Mouse (Mus musculus) embryonic facial prominence, embryonic 14.5 days (tissue): ENCODE measurements around the gene Upk2. TPM values are rescaled to one million over a fixed set of nuclear protein-coding genes. Genes with fewer than 3 reads are reported as not detected.
"Not testable (repeated sequence)": the region's sequence is repeated elsewhere in the genome, so short reads cannot be mapped to it uniquely, and the experiment has no call there.

Source experiments
- ATAC-seq: fragments of 200-750 bp; cut with Nextera tagmentation; 2 replicates; pipeline ENCODE4 v1.8.0; 2017; ENCODE audit warnings: low read depth, moderate number of reproducible peaks, moderate TSS enrichment
- DNase-seq: peaks from one replicate; pipeline ENCODE4 v3.0.0-alpha.2; 2015; ENCODE audit warnings: low spot score
- H3K27ac ChIP-seq: fragments of 300-500 bp; sonication (generic); replicated peaks from 2 replicates; pipeline ENCODE4 v1.5.1; 2014; ENCODE audit warnings: low read depth, mild to moderate bottlenecking, low read length, moderate library complexity
- H3K27me3 ChIP-seq: fragments of 300-500 bp; sonication (generic); replicated peaks from 2 replicates; pipeline ENCODE4 v1.6.1; 2014; ENCODE audit warnings: low read length; ENCODE audit not compliant: control insufficient read depth, insufficient read depth
- H3K36me3 ChIP-seq: fragments of 300-500 bp; sonication (generic); 2 replicates; pipeline ENCODE4 v1.6.1; 2014; ENCODE audit warnings: low read length, mixed read lengths; ENCODE audit not compliant: control insufficient read depth, insufficient read depth
- H3K4me1 ChIP-seq: fragments of 300-500 bp; sonication (generic); 2 replicates; pipeline ENCODE4 v1.6.1; 2014; ENCODE audit warnings: antibody characterized with exemption, low read length; ENCODE audit not compliant: control insufficient read depth, insufficient read depth
- H3K4me2 ChIP-seq: fragments of 300-500 bp; sonication (generic); 2 replicates; pipeline ENCODE4 v1.6.1; 2014; ENCODE audit warnings: low read depth, mild to moderate bottlenecking, low read length, moderate library complexity, mixed read lengths
- H3K4me3 ChIP-seq: fragments of 300-500 bp; sonication (generic); 2 replicates; pipeline ENCODE4 v1.5.1; 2014; ENCODE audit warnings: low read depth, mild to moderate bottlenecking, low read length
- H3K9ac ChIP-seq: fragments of 300-500 bp; sonication (generic); 2 replicates; pipeline ENCODE4 v1.6.1; 2014; ENCODE audit warnings: low read depth, mild to moderate bottlenecking, low read length, moderate library complexity, mixed read lengths
- H3K9me3 ChIP-seq: fragments of 300-500 bp; sonication (generic); 2 replicates; pipeline ENCODE4 v1.6.1; 2016; ENCODE audit warnings: low read length; ENCODE audit not compliant: control insufficient read depth
- WGBS: fragments of 180-500 bp; shearing (Covaris S2); extraction: QIAGEN DNeasy Blood & Tissue Kit; methylation state at CpG from one replicate; pipeline ENCODE4 v1.1.7; 2014; 5-methylcytosine and 5-hydroxymethylcytosine counted together
- polyA plus RNA-seq: library from polyadenylated mRNA; unstranded; fragments of >200 nt; fragmentation: Nextera tagmentation; extraction: Ambion mirVana; gene quantifications from 2 replicates; pipeline ENCODE4 v1.2.1, GENCODE M21; 2014

The Upk2 gene
- polyA plus RNA-seq, 1 experiment from 2014 or later, result 2.3 TPM

GRCm38 (mm10) chr9:44420280-44420898 is 34.4 kb downstream of the Upk2 start:
- DNase-seq (no peak), ATAC-seq (no peak)
- H3K4me1 ChIP-seq, result peaks cover 4% of the 10 kb centered on the region; the same call in 1 of the 2 replicates
- 0 out of 2 replicates have a peak, but pooled peaks cover 3% of the 10 kb centered on the region for H3K9me3 ChIP-seq
- WGBS, result 77% methylated on average over 5 of the region's 5 CpGs
- no peak overlapping the region for H3K27ac ChIP-seq
- no peak overlapping the region for H3K4me2 ChIP-seq
- H3K4me3 ChIP-seq, result no peak overlapping the region
- H3K36me3 ChIP-seq, result no peaks in the 10 kb centered on the region; the same call in 1 of the 2 replicates
- no peaks in the 10 kb centered on the region for H3K27me3 ChIP-seq
- H3K9ac ChIP-seq, result no peak overlapping the region

- not testable (repeated sequence) for H3K9me3 ChIP-seq, H3K36me3 ChIP-seq, H3K27ac ChIP-seq, H3K4me2 ChIP-seq, H3K9ac ChIP-seq, ATAC-seq, DNase-seq, H3K4me1 ChIP-seq, H3K4me3 ChIP-seq, H3K27me3 ChIP-seq
- 93% methylated on average over 9 of the region's 9 CpGs for WGBS
Measured at GRCm38 (mm10) chr9:44419730-44420129, 35.0 kb downstream of the Upk2 start.

GRCm38 (mm10) chr9:44418519-44419385 is 36.0 kb downstream of the Upk2 start, which contains the start of gene Ccdc84:
Gene Ccdc84 (minus strand): TSS chr9:44418569.
- Histone ChIP-seq H3K4me3 (peak within 1 kb of the TSS; percentile 84), H3K36me3 (peaks cover 11% of the 10 kb centered on the region), H3K27me3 (no peaks in the 10 kb centered on the region), H3K4me1 (peaks cover 4% of the 10 kb centered on the region; the same call in 1 of the 2 replicates), H3K9ac (peak within 1 kb of the TSS; percentile 83), H3K9me3 (0 out of 2 replicates have a peak, but pooled peaks cover 3% of the 10 kb centered on the region), H3K27ac (peak within 1 kb of the TSS; percentile 84), H3K4me2 (peak within 1 kb of the TSS; percentile 86)
- WGBS, result 73% methylated on average over 14 of the region's 14 CpGs
- ATAC-seq, result no peak
- DNase-seq, result no peak

GRCm38 (mm10) chr9:44417892-44418363 is 36.8 kb downstream of the Upk2 start:
- peaks cover 4% of the 10 kb centered on the region; the same call in 1 of the 2 replicates for H3K4me1 ChIP-seq
- DNase-seq, result peak; percentile 94
- peak overlapping the region; percentile 84 for H3K27ac ChIP-seq
- peaks cover 20% of the 10 kb centered on the region for H3K36me3 ChIP-seq
- H3K4me2 ChIP-seq, result peak overlapping the region; percentile 86
- H3K9me3 ChIP-seq, result 0 out of 2 replicates have a peak, but pooled peaks cover 3% of the 10 kb centered on the region
- under 1% methylated on average over 38 of the region's 38 CpGs for WGBS
- H3K4me3 ChIP-seq, result peak overlapping the region; percentile 84
- peak overlapping the region; percentile 83 for H3K9ac ChIP-seq
- ATAC-seq, result peak; percentile 87
- no peaks in the 10 kb centered on the region for H3K27me3 ChIP-seq

- Histone ChIP-seq H3K27ac (peak overlapping the region; percentile 84; the same call in 1 of the 2 replicates), H3K4me3 (peak overlapping the region; percentile 84), H3K36me3 (peaks cover 26% of the 10 kb centered on the region), H3K9me3 (0 out of 2 replicates have a peak, but pooled peaks cover 3% of the 10 kb centered on the region), H3K9ac (peak overlapping the region; percentile 83), H3K27me3 (no peaks in the 10 kb centered on the region), H3K4me1 (peaks cover 4% of the 10 kb centered on the region; the same call in 1 of the 2 replicates), H3K4me2 (peak overlapping the region; percentile 86)
- DNase-seq (no peak), ATAC-seq (peak; percentile 53)
- WGBS, result 8% methylated on average over 26 of the region's 26 CpGs
Measured at GRCm38 (mm10) chr9:44417156-44417891, 37.5 kb downstream of the Upk2 start.

GRCm38 (mm10) chr9:44412781-44413180 is 42.0 kb downstream of the Upk2 start:
- Histone ChIP-seq H3K4me3 (no peak overlapping the region), H3K9ac (no peak overlapping the region), H3K4me2 (no peak overlapping the region), H3K4me1 (peaks cover 6% of the 10 kb centered on the region; the same call in 1 of the 2 replicates), H3K27ac (no peak overlapping the region), H3K9me3 (no peaks in the 10 kb centered on the region), H3K36me3 (peaks cover 64% of the 10 kb centered on the region), H3K27me3 (no peaks in the 10 kb centered on the region)
- DNase-seq (no peak), ATAC-seq (no peak)
- WGBS, result 81% methylated on average over 2 of the region's 2 CpGs

GRCm38 (mm10) chr9:44412306-44412705 is 42.5 kb downstream of the Upk2 start:
- no peaks in the 10 kb centered on the region for H3K9me3 ChIP-seq
- no peaks in the 10 kb centered on the region for H3K27me3 ChIP-seq
- H3K4me2 ChIP-seq, result no peak overlapping the region
- ATAC-seq, result no peak
- no peak overlapping the region for H3K4me3 ChIP-seq
- peaks cover 6% of the 10 kb centered on the region; the same call in 1 of the 2 replicates for H3K4me1 ChIP-seq
- H3K9ac ChIP-seq, result no peak overlapping the region
- peaks cover 64% of the 10 kb centered on the region for H3K36me3 ChIP-seq
- no peak overlapping the region for H3K27ac ChIP-seq
- no peak for DNase-seq
- WGBS, result 87% methylated on average over 4 of the region's 4 CpGs

- no peak for ATAC-seq
- no peaks in the 10 kb centered on the region for H3K27me3 ChIP-seq
- H3K9ac ChIP-seq, result no peak overlapping the region
- no peaks in the 10 kb centered on the region for H3K9me3 ChIP-seq
- H3K4me3 ChIP-seq, result no peak overlapping the region
- H3K36me3 ChIP-seq, result peaks cover 64% of the 10 kb centered on the region
- no peak for DNase-seq
- no peak overlapping the region for H3K27ac ChIP-seq
- no peak overlapping the region for H3K4me2 ChIP-seq
- 0 out of 2 replicates have a peak, but pooled peaks cover 2% of the 10 kb centered on the region for H3K4me1 ChIP-seq
- WGBS, result 85% methylated on average over 1 of the region's 1 CpGs
Measured at GRCm38 (mm10) chr9:44411601-44412130, 43.1 kb downstream of the Upk2 start.
